Mouse (Mus musculus) ES-Bruce4 (cell line): ENCODE measurements around the gene Cfdp1.

Experiments used
- CTCF ChIP-seq: IDR thresholded peaks from one replicate; pipeline ENCODE4 v1.8.1; 2011; ENCODE audit warnings: low read depth, low read length
- POLR2A ChIP-seq: IDR thresholded peaks from one replicate; pipeline ENCODE4 v1.8.1; 2011; ENCODE audit warnings: low read length; ENCODE audit not compliant: insufficient read depth

DNA sequence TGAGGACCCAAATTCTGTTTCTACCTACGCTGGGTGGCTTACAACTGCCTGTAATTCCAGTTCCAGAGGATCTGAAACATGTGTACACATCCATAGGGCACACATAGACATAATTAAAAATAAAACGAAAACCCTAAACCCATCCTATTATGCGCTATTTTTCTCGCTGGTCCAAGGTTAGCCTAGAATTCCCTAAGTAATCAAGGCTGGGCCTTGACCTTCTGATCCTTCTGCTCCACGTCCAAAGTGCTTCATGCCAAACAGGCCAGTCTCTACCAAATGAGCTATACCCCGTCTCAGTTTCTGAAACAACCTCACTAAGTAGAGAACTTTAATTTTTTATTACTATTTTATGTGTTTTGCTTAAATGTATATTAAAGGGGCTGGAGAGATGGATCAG is 78.3 kb downstream of the Cfdp1 start:
- TF ChIP-seq POLR2A (no peak), CTCF (no peak)
